Mouse (Mus musculus) stomach, postnatal 0 days (tissue): ENCODE measurements around the gene Rpl7a. TPM values are rescaled to one million over a fixed set of nuclear protein-coding genes. Genes with fewer than 3 reads are reported as not detected.

Source experiments
- ATAC-seq: fragments of 200-750 bp; cut with Nextera tagmentation; 2 replicates; pipeline ENCODE4 v1.8.0; 2017; ENCODE audit not compliant: low FRiP score, low TSS enrichment
- DNase-seq: peaks from one replicate; pipeline ENCODE4 v3.0.0-alpha.2; 2016; ENCODE audit warnings: low spot score
- H3K27ac ChIP-seq: fragments of 300-500 bp; sonication (generic); replicated peaks from 2 replicates; pipeline ENCODE4 v1.5.1; 2014; ENCODE audit warnings: mild to moderate bottlenecking, control low read depth
- H3K27me3 ChIP-seq: fragments of 300-500 bp; sonication (generic); 2 replicates; pipeline ENCODE4 v1.6.1; 2014; ENCODE audit warnings: low read length; ENCODE audit not compliant: control insufficient read depth, insufficient read depth
- H3K36me3 ChIP-seq: fragments of 300-500 bp; sonication (generic); 2 replicates; pipeline ENCODE4 v1.6.1; 2014; ENCODE audit warnings: low read length, mixed read lengths; ENCODE audit not compliant: control insufficient read depth, insufficient read depth
- H3K4me1 ChIP-seq: fragments of 300-500 bp; sonication (generic); replicated peaks from 2 replicates; pipeline ENCODE4 v1.6.1; 2014; ENCODE audit warnings: antibody characterized with exemption; ENCODE audit not compliant: control insufficient read depth, insufficient read depth
- H3K4me2 ChIP-seq: fragments of 300-500 bp; sonication (generic); replicated peaks from 2 replicates; pipeline ENCODE4 v1.6.1; 2014; ENCODE audit warnings: low read depth, mild to moderate bottlenecking, control low read depth, moderate library complexity
- H3K4me3 ChIP-seq: fragments of 300-500 bp; sonication (generic); 2 replicates; pipeline ENCODE4 v1.5.1; 2014; ENCODE audit warnings: low read depth, low read length, control low read depth
- H3K9ac ChIP-seq: fragments of 300-500 bp; sonication (generic); 2 replicates; pipeline ENCODE4 v1.6.1; 2014; ENCODE audit warnings: mild to moderate bottlenecking, low read length, control low read depth, mixed read lengths
- H3K9me3 ChIP-seq: fragments of 300-500 bp; sonication (generic); 2 replicates; pipeline ENCODE4 v1.6.1; 2016; ENCODE audit warnings: low read length; ENCODE audit not compliant: control insufficient read depth
- CTCF ChIP-seq: IDR thresholded peaks from 2 replicates; pipeline ENCODE4 v1.5.1; 2016; ENCODE audit warnings: antibody characterized with exemption, low read depth, mild to moderate bottlenecking, moderate library complexity
- EP300 ChIP-seq: optimal IDR thresholded peaks from 2 replicates; pipeline ENCODE3; 2016; ENCODE audit warnings: antibody characterized with exemption
- WGBS: fragments of 180-500 bp; shearing (Covaris S2); extraction: QIAGEN DNeasy Blood & Tissue Kit; methylation state at CpG from one replicate; pipeline ENCODE4 v1.1.7; 2014; 5-methylcytosine and 5-hydroxymethylcytosine counted together
- polyA plus RNA-seq: library from polyadenylated mRNA; unstranded; fragments of >200 nt; fragmentation: Nextera tagmentation; extraction: Ambion mirVana; gene quantifications from 2 replicates; pipeline ENCODE4 v1.2.1, GENCODE M21; 2015

Rpl7a gene
- polyA plus RNA-seq, 1 experiment from 2014 or later = 505 TPM

DNA sequence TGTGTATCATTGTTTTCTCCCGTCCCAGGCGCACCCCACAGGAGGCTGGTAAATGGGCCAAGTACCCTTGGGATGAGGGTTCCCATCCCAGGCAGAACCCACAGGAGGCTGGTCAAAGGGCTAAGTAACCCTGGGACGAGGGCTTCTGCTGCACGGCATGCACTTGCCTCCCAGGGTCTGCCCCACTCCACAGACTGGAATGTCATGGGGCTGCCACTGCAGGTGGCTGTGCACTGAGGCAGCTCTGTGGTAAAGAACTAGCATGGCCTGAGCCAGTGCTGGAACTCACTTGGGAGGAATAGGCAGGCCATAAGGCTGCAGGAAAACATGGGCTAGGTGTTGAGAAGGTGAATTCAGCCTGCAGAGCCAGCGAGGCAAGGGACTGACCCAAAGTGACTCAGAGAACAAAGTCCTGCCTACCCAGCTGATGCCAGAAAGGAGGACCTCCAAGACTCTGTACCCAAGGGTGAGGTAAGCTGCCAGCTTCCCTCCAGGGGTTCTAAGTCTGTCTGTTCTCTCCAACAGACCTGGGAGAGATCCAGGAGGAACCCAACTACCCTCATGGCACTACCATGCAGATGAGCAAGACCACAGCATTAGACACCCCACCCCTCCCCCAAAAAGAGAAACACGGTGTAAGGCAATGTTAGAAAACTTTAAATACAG lies 9.8 kb downstream of the Rpl7a start:
- no peaks in the 10 kb centered on the region for H3K27me3 ChIP-seq
- H3K36me3 ChIP-seq = peaks cover 37% of the 10 kb centered on the region
- ATAC-seq (no peak), DNase-seq (no peak)
- H3K4me3 ChIP-seq = no peak overlapping the region
- no peak overlapping the region for H3K27ac ChIP-seq
- peaks cover 10% of the 10 kb centered on the region; the same call in 1 of the 2 replicates for H3K4me1 ChIP-seq
- H3K9ac ChIP-seq = no peak overlapping the region
- TF ChIP-seq CTCF (no peak), EP300 (no peak)
- H3K4me2 ChIP-seq = no peak overlapping the region
- H3K9me3 ChIP-seq = no peaks in the 10 kb centered on the region
- 84% methylated on average over 6 of the region's 6 CpGs for WGBS

DNA sequence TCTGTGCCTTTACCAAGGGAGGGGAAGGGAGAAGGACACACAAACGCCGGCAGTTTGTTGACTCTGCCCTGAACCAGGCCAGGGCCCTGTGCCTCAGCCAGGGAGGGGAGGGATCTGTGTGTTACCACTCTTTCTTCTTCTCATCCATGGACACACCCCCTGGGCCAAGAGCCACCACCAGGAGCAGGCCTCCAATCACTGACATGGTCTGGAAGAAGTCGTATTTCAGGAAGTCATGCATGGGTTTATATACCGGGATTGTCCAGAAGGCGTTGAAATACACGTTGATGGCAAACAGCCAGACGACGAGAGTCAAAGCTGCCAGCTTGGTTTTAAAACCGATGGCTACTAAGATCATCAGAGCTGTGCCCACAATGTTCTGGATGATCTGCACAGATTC lies 11.2 kb downstream of the Rpl7a start:
- ATAC-seq = peak; percentile 89
- 0 out of 2 replicates have a peak, but pooled peaks cover 8% of the 10 kb centered on the region for H3K4me1 ChIP-seq
- peak; percentile 86 for DNase-seq
- 37% methylated on average over 9 of the region's 9 CpGs for WGBS
- H3K9me3 ChIP-seq = no peaks in the 10 kb centered on the region
- H3K4me3 ChIP-seq = no peak overlapping the region
- H3K27me3 ChIP-seq = no peaks in the 10 kb centered on the region
- H3K4me2 ChIP-seq = no peak overlapping the region
- no peak for TF ChIP-seq EP300
- TF ChIP-seq CTCF = no peak; the same call in 1 of the 2 replicates
- H3K27ac ChIP-seq = no peak overlapping the region
- H3K9ac ChIP-seq = no peak overlapping the region
- H3K36me3 ChIP-seq = peaks cover 46% of the 10 kb centered on the region

- Histone ChIP-seq H3K9me3 (no peaks in the 10 kb centered on the region), H3K27ac (no peak overlapping the region), H3K4me2 (no peak overlapping the region), H3K4me1 (peaks cover 9% of the 10 kb centered on the region; the same call in 1 of the 2 replicates), H3K36me3 (peaks cover 32% of the 10 kb centered on the region), H3K9ac (no peak overlapping the region; the same call in 1 of the 2 replicates), H3K4me3 (no peak overlapping the region), H3K27me3 (no peaks in the 10 kb centered on the region)
- TF ChIP-seq CTCF = no peak
- TF ChIP-seq EP300 = no peak
- DNase-seq (no peak), ATAC-seq (no peak; the same call in 1 of the 2 replicates)
- WGBS = 77% methylated on average over 6 of the region's 6 CpGs
Measured at GRCm38 (mm10) chr2:26927745-26928476, 17.3 kb downstream of the Rpl7a start.

DNA sequence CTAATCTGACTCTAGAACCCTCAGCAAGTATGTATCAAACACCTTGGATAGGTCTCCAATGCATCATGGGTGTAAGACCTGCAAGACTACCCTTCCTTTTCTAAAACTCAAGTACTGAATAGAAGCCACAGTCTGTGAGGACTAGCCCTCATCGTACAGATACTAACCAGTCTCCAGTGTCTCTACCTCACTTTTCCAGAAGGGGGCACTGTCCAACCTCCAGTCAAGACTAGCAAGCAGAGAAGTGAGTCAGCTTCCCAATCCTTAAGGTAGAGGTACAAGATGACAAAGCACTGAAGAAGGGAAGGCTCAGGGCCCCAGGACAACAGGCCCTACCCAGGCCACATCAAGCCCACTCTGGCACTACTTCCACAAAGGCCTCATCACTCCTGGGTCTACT lies 19.8 kb downstream of the Rpl7a start:
- Histone ChIP-seq H3K4me2 (no peak overlapping the region), H3K4me1 (peaks cover 9% of the 10 kb centered on the region; the same call in 1 of the 2 replicates), H3K27ac (no peak overlapping the region), H3K9me3 (no peaks in the 10 kb centered on the region), H3K9ac (0 out of 2 replicates have a peak overlapping the region, but pooled peaks have one; percentile 13), H3K27me3 (no peaks in the 10 kb centered on the region), H3K36me3 (peaks cover 13% of the 10 kb centered on the region), H3K4me3 (no peak overlapping the region)
- ATAC-seq (no peak), DNase-seq (peak; percentile 69)
- WGBS = 30% methylated on average over 1 of the region's 1 CpGs
- TF ChIP-seq CTCF = peak; percentile 86
- no peak for TF ChIP-seq EP300

DNA sequence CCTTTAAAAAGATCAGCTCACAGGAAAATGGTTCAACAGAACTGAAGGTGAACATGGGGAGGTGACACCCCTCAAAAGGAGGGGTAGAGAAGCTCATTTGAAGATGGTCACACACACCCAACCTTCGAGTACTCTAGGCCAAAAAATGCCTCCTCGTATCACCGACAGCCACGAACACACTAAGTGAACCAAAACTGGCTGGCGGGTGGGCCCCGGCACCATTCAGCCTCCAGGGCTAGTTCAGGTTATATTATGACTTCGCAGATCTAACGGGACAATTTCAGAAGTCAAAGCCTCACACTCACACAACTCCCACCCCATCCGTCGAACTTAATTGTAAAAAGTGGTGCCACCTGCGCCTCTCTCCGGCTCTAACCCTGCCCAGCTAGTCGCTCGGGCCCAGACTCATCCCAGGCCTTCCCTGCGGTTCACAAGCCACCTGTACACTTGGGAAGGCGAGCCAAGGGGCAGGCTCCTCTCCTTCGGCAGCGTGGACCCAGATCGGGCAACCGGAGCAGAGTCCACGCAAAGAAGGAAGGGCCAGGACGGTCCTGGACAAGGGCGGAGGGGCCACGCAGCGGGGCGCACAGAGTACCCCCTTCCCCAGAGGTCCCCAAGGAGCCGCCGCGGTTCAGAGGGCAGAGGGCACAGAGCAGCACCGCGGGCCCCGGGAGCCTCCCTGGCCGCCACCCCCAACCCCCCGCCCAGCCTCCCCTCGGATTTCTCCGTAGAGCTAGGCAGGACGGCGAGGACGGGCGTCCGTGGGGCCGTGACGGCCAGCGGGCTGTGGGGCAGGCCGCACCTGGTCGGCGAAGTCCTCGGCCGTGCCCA lies 22.1 kb downstream of the Rpl7a start:
- Histone ChIP-seq H3K4me2 (peak overlapping the region; percentile 74), H3K36me3 (0 out of 2 replicates have a peak, but pooled peaks cover 2% of the 10 kb centered on the region), H3K4me1 (peaks cover 9% of the 10 kb centered on the region; the same call in 1 of the 2 replicates), H3K4me3 (peak overlapping the region; percentile 93), H3K9me3 (no peaks in the 10 kb centered on the region), H3K9ac (peak overlapping the region; percentile 100), H3K27me3 (no peaks in the 10 kb centered on the region), H3K27ac (peak overlapping the region; percentile 97)
- no peak for TF ChIP-seq CTCF
- no peak for TF ChIP-seq EP300
- ATAC-seq (no peak), DNase-seq (peak; percentile 52)
- WGBS = under 1% methylated on average over 32 of the region's 49 CpGs
